Mouse (Mus musculus): ENCODE data around the gene Usf1. TPM values are rescaled to one million over a fixed set of nuclear protein-coding genes. Genes with fewer than 3 reads are reported as not detected.

Gene Usf1
- polyA plus RNA-seq, 1 experiment, result 106 TPM

GRCm38 (mm10) chr1:171466565-171466964 is 55.5 kb downstream of the Usf1 start:
- H3K79me2 ChIP-seq (ENCODE audit: control insufficient read depth, insufficient read depth), result no peaks in the 10 kb centered on the region
- H3K36me3 ChIP-seq (ENCODE audit: control insufficient read depth, insufficient read depth), result peaks cover 4% of the 10 kb centered on the region
- H3ac ChIP-seq (ENCODE audit: control insufficient read depth, insufficient read length), result no peak overlapping the region
- H3K27me3 ChIP-seq (ENCODE audit: control insufficient read depth, insufficient read depth, insufficient read length), result no peaks in the 10 kb centered on the region
- H3K4me3 ChIP-seq, result no peak overlapping the region
- no peak overlapping the region for H3K4me2 ChIP-seq (ENCODE audit: low read depth)
- TF ChIP-seq MYOG (IDR thresholded peaks at IDR 0.05; ENCODE audit: control insufficient read depth in 1 of 3, insufficient read depth in 1 of 3, insufficient read length in 2 of 3, low read depth in 2 of 3) (no peak), POLR2AphosphoS2 (IDR thresholded peaks at IDR 0.05; ENCODE audit: insufficient read length, low read depth) (no peak), MYOD1 (IDR thresholded peaks at IDR 0.05; ENCODE audit: control insufficient read depth in 1 of 3, insufficient read length in 2 of 3, low read depth in 2 of 3) (no peak), SRF (IDR thresholded peaks at IDR 0.05; ENCODE audit: control insufficient read depth, insufficient read length, low read depth) (no peak), TCF3 (IDR thresholded peaks at IDR 0.05; ENCODE audit: insufficient read length, low read depth) (no peak), USF1 (IDR thresholded peaks at IDR 0.05; ENCODE audit: low read depth) (no peak), E2F4 (IDR thresholded peaks at IDR 0.05; ENCODE audit: insufficient read depth) (no peak), POLR2A (IDR thresholded peaks at IDR 0.05; ENCODE audit: insufficient read length, low read depth) (no peak), CEBPB (IDR thresholded peaks at IDR 0.05; ENCODE audit: insufficient read depth, poor library complexity, severe bottlenecking) (no peak), TCF12 (IDR thresholded peaks at IDR 0.05; ENCODE audit: insufficient read depth, poor library complexity, severe bottlenecking) (no peak), MAX (IDR thresholded peaks at IDR 0.05; ENCODE audit: low read depth) (no peak)

Other genes starting within 250 kb of the Usf1 start
- gene Pcp4l1, start 215.0 kb upstream of the Usf1 start, polyA plus RNA-seq (2012; fragmentation: generic; extraction: Trizol), result 0.05 TPM
- 0.06 TPM for gene Nr1i3, start 197.3 kb upstream of the Usf1 start, polyA plus RNA-seq (2012; fragmentation: generic; extraction: Trizol)
- gene Tomm40l, start 188.8 kb upstream of the Usf1 start, polyA plus RNA-seq (2012; fragmentation: generic; extraction: Trizol), result 49.4 TPM
- gene Apoa2, start 186.3 kb upstream of the Usf1 start, polyA plus RNA-seq (2012; fragmentation: generic; extraction: Trizol), result not detected
- not detected for gene Fcer1g, start 176.9 kb upstream of the Usf1 start, polyA plus RNA-seq (2012; fragmentation: generic; extraction: Trizol)
- gene Adamts4, start 160.9 kb upstream of the Usf1 start, polyA plus RNA-seq (2012; fragmentation: generic; extraction: Trizol), result 15.0 TPM
- gene Ndufs2, start 159.9 kb upstream of the Usf1 start, polyA plus RNA-seq (2012; fragmentation: generic; extraction: Trizol), result 409 TPM
- gene B4galt3, start 141.0 kb upstream of the Usf1 start, polyA plus RNA-seq (2012; fragmentation: generic; extraction: Trizol), result 19.3 TPM
- gene Ppox, start 130.1 kb upstream of the Usf1 start, polyA plus RNA-seq (2012; fragmentation: generic; extraction: Trizol), result 11.7 TPM
- 21.0 TPM for gene Usp21, start 123.3 kb upstream of the Usf1 start, polyA plus RNA-seq (2012; fragmentation: generic; extraction: Trizol)
- gene Ufc1, start 116.3 kb upstream of the Usf1 start, polyA plus RNA-seq (2012; fragmentation: generic; extraction: Trizol), result 116 TPM
- 59.9 TPM for gene Dedd, start 82.2 kb upstream of the Usf1 start, polyA plus RNA-seq (2012; fragmentation: generic; extraction: Trizol)
- gene Nit1, start 65.7 kb upstream of the Usf1 start, polyA plus RNA-seq (2012; fragmentation: generic; extraction: Trizol), result 31.8 TPM
- gene Pfdn2, start 65.6 kb upstream of the Usf1 start, polyA plus RNA-seq (2012; fragmentation: generic; extraction: Trizol), result 111 TPM
- gene Klhdc9, start 50.5 kb upstream of the Usf1 start, polyA plus RNA-seq (2012; fragmentation: generic; extraction: Trizol), result not detected
- gene Nectin4, start 41.2 kb upstream of the Usf1 start, polyA plus RNA-seq (2012; fragmentation: generic; extraction: Trizol), result 0.08 TPM
- gene Arhgap30, start 22.4 kb upstream of the Usf1 start, polyA plus RNA-seq (2012; fragmentation: generic; extraction: Trizol), result 0.02 TPM
- 0.41 TPM for gene Tstd1, start 7.6 kb downstream of the Usf1 start, polyA plus RNA-seq (2012; fragmentation: generic; extraction: Trizol)
- 24.2 TPM for gene F11r, start 26.2 kb downstream of the Usf1 start, polyA plus RNA-seq (2012; fragmentation: generic; extraction: Trizol)
- 6.6 TPM for gene Alyref2, start 92.2 kb downstream of the Usf1 start, polyA plus RNA-seq (2012; fragmentation: generic; extraction: Trizol)
- not detected for gene Itln1, start 124.0 kb downstream of the Usf1 start, polyA plus RNA-seq (2012; fragmentation: generic; extraction: Trizol)
- gene Cd244a, start 147.9 kb downstream of the Usf1 start, polyA plus RNA-seq (2012; fragmentation: generic; extraction: Trizol), result 0.04 TPM
- not detected for gene Ly9, start 196.1 kb downstream of the Usf1 start, polyA plus RNA-seq (2012; fragmentation: generic; extraction: Trizol)
- not detected for gene Slamf7, start 241.7 kb downstream of the Usf1 start, polyA plus RNA-seq (2012; fragmentation: generic; extraction: Trizol)